Mouse (Mus musculus) left cerebral cortex, adult 18-20 months (tissue): ENCODE results near the gene Mpc1. TPM values are rescaled to one million over a fixed set of nuclear protein-coding genes. Genes with fewer than 3 reads are reported as not detected.
"Not testable (repeated sequence)": the region's sequence is repeated elsewhere in the genome, so short reads cannot be mapped to it uniquely, and the experiment has no call there.

Experiments used
- DNase-seq, 2 experiments: peaks; one replicate each; pipeline ENCODE4 v3.0.0; 2021 to 2022; ENCODE audit warnings: low spot score in 2 of 2, mixed read lengths in 1 of 2
- total RNA-seq, 2 experiments: library from RNA; stranded (reverse); gene quantifications; 2 replicates each; pipeline ENCODE4 v1.2.3; 2021

Mpc1 gene
- total RNA-seq, 2 experiments from 2014 or later, result 161 to 169 TPM

- not testable (repeated sequence) for DNase-seq
Observed at GRCm38 (mm10) chr17:8326877-8327276, 44.2 kb downstream of the Mpc1 start.

- DNase-seq, result no peak
Observed at GRCm38 (mm10) chr17:8328511-8329174, 45.9 kb downstream of the Mpc1 start.

DNA sequence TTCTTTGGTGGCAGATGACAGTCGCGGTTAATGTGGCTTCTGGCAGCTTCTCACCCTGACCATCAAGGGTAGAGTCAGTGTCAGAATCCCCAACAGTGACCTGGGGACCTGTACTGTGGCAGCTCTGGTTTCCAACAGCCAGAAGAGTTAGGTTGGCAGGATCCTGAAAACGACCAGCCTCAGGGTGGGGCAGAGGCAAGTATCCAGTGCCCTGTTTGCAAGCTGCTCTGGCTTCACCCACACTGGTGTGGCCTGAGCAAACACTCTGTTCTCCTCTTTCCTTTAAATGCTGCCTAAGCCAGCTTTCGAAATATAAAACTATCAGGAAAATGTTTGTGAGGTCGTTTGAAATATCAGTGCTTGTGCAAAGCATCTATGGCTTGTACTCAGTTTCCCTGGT, 47.9 kb downstream of the Mpc1 start:
- no peak for DNase-seq

DNA sequence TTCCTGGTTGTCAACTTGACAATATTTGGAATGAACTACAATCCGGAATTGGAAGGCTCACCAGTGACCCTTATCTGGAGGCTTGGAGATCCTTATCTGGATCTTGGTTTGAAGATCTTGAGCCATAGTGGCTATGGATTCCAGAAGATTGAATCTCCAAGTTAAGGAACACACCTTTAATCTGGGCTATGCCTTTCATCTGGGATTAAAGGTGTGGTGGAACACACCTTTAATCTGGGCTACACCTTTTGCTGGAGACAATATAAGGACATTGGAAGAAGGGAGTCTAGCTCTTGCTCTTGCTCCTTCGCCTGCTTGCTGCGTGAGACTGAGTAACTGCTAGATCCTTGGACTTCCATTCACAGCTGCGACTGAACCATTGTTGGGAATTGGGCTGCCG, 54.5 kb downstream of the Mpc1 start, which contains the start of gene Prr18:
Prr18 (plus strand) TSS at position 301 of the 400 bp plus-strand sequence.
- DNase-seq, result not testable (repeated sequence)

DNA sequence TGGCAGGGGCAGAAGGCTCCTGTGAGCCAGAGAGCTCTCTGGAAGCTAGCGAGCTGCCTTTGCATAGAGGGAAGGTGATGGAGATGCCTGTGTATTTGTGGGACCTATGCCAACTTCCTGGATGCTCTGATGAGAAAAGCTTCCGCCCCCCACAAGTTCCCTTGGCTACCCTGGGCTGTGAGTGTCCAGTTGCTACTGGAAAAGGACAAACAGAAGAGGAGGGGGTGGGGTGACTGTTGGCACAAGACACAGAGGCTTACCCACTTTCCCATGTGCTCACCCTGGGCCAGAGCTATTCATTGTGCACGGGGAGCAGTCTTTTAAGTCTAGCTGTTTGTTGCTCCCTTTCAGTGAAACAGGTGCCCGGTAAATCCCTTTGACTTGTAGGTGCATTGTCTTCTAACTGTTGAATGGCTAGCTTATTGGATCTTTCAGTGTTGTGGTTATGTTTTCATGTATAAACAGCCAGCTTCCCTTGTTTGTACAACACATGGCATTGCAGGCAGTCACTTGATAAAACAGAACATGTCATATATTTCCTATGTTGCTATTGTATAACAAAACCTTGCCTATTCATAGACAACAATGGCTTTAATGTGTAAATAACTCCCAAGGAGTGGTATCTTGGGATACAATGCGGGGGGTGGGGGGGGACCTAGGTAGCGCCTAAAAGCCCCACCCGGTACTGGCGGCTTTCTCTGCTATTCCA, 57.1 kb downstream of the Mpc1 start:
- no peak for DNase-seq

DNA sequence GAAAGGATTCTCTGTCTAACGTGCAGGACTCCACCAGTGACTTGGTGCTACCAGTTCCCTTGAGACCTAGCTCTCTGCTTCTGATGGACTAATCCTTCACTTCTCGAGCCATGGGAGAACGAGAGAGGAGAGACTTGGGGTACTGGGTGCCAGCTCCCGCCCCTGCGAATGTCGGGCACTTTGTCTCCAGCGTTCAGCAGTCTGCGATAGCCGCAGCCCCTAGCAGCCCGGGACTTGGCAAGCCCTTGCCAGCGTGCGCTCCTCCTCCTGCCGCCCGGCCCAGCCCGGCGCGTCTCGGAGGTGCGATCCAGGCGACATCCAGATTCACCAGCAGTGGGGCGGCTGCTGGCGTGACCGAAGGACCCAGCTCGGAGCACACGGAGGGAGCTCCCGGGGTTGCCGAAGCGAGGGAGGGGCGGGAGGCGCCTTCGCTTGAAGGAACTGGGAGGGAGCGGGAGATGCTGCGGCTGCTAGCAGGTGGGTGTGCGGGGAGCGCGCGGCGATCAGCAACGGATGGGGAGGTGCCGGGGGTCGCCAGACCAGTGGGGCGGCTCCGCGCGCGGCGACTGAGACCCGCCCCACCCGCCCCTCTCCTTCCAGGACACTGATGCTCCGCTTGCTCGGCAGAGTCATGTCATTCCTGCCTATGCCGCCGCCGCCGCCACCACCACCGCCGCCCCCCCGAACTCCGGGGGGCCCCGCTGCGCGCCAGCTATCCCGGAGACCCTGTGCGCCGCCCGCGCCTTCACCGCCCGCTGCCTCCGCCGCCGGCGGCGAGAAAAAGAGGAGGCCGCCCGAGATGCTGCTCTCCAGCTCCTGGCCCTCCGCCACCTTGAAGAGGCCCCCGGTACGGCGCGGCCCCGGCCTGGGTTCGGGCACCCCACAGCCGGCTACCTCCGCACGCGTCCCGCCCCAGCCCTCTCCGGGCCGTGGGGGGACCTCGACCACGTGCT, 58.0 kb downstream of the Mpc1 start:
- peak; percentile 47 to 61 for DNase-seq

- no peak for DNase-seq
Observed at GRCm38 (mm10) chr17:8341360-8341963, 58.8 kb downstream of the Mpc1 start.

- no peak for DNase-seq
Observed at GRCm38 (mm10) chr17:8342706-8343105, 60.0 kb downstream of the Mpc1 start.

DNA sequence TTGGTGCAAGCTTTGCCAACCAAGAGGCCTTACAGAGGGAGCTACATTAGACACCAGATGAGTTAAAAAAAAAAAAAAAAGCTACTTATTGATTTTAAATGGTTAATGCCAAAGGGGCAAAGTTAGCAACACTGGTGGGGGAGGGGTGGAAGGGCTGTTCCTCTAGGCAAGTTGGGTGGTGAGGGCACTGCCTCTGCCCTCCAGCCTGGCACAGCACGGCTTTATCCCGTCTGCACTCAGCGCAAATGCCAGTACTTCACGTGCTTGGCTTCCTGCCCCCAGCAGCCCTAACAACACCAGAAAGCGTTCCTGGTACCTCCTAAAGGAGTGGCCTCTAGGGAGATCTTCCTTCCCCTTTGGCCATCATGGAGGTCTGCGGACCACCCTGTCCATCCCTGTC, 60.7 kb downstream of the Mpc1 start:
- peak in 1 of 2 experiments; percentile 23 for DNase-seq

Other genes with a start within 250 kb of the Mpc1 start
- gene Gm49673, start 135.1 kb upstream of the Mpc1 start, total RNA-seq, result under 1 TPM; 0.26 to 0.58 TPM
- 1 to 10 TPM; 4.9 to 6.7 TPM for gene Rnaset2a, start 134.8 kb upstream of the Mpc1 start, total RNA-seq
- 10 to 100 TPM; 17.9 to 18.5 TPM for gene Fgfr1op, start 117.4 kb upstream of the Mpc1 start, total RNA-seq
- under 1 TPM in 1 of 2 experiments, not detected in 1; 0.46 TPM for gene Ccr6, start 46.9 kb upstream of the Mpc1 start, total RNA-seq
- 10 to 100 TPM; 62.1 to 63.8 TPM for gene Sft2d1, start 28.2 kb downstream of the Mpc1 start, total RNA-seq
- gene Prr18, start 54.6 kb downstream of the Mpc1 start, total RNA-seq, result 10 to 100 TPM; 14.0 to 17.9 TPM
- 1 to 10 TPM in 1 of 2 experiments, under 1 TPM in 1; 0.84 to 1.3 TPM for gene T2, start 73.1 kb downstream of the Mpc1 start, total RNA-seq
- not detected for gene T, start 151.5 kb downstream of the Mpc1 start, total RNA-seq
- gene Pde10a, start 242.5 kb downstream of the Mpc1 start, total RNA-seq, result 100 to 1,000 TPM in 1 of 2 experiments, 10 to 100 TPM in 1; 82.9 to 134 TPM